Mouse (Mus musculus) embryonic facial prominence, embryonic 12.5 days (tissue): ENCODE measurements around the gene Pdia6. TPM values are rescaled to one million over a fixed set of nuclear protein-coding genes. Genes with fewer than 3 reads are reported as not detected.

Source experiments
- ATAC-seq: fragments of 200-750 bp; cut with Nextera tagmentation; 2 replicates; pipeline ENCODE4 v1.8.0; 2017; ENCODE audit not compliant: insufficient number of reproducible peaks, insufficient read depth, low FRiP score, low TSS enrichment
- H3K27ac ChIP-seq: fragments of 300-500 bp; sonication (generic); 2 replicates; pipeline ENCODE4 v1.5.1; 2016; ENCODE audit warnings: mild to moderate bottlenecking
- H3K27me3 ChIP-seq: fragments of 300-500 bp; sonication (generic); 2 replicates; pipeline ENCODE4 v1.6.1; 2016; ENCODE audit warnings: mild to moderate bottlenecking, moderate library complexity
- H3K36me3 ChIP-seq: fragments of 300-500 bp; sonication (generic); 2 replicates; pipeline ENCODE4 v1.6.1; 2016; ENCODE audit warnings: mild to moderate bottlenecking
- H3K4me1 ChIP-seq: fragments of 300-500 bp; sonication (generic); 2 replicates; pipeline ENCODE4 v1.6.1; 2016
- H3K4me2 ChIP-seq: fragments of 300-500 bp; sonication (generic); replicated peaks from 2 replicates; pipeline ENCODE4 v1.6.1; 2016; ENCODE audit warnings: mild to moderate bottlenecking, moderate library complexity
- H3K4me3 ChIP-seq: fragments of 300-500 bp; sonication (generic); 2 replicates; pipeline ENCODE4 v1.5.1; 2016; ENCODE audit warnings: mild to moderate bottlenecking
- H3K9ac ChIP-seq: fragments of 300-500 bp; sonication (generic); 2 replicates; pipeline ENCODE4 v1.6.1; 2016; ENCODE audit warnings: mild to moderate bottlenecking, moderate library complexity
- H3K9me3 ChIP-seq: fragments of 300-500 bp; sonication (generic); 2 replicates; pipeline ENCODE4 v1.6.1; 2016; ENCODE audit warnings: mild to moderate bottlenecking, moderate library complexity
- WGBS: fragments of 180-500 bp; shearing (Covaris S2); methylation state at CpG from one replicate; pipeline ENCODE4 v1.1.7; 2016; 5-methylcytosine and 5-hydroxymethylcytosine counted together
- polyA plus RNA-seq: library from polyadenylated mRNA; unstranded; fragments of >200 nt; fragmentation: Nextera tagmentation; extraction: Ambion mirVana; gene quantifications from 2 replicates; pipeline ENCODE4 v1.2.1, GENCODE M21; 2016

Pdia6 gene
- polyA plus RNA-seq, 1 experiment from 2014 or later = 637 TPM

GRCm38 (mm10) chr12:17308246-17308645 lies 41.9 kb downstream of the Pdia6 start:
- no peak overlapping the region for H3K4me2 ChIP-seq
- 0 out of 2 replicates have a peak, but pooled peaks cover 3% of the 10 kb centered on the region for H3K4me1 ChIP-seq
- no peak overlapping the region for H3K4me3 ChIP-seq
- H3K27ac ChIP-seq = no peak overlapping the region
- WGBS = 41% methylated on average over 4 of the region's 4 CpGs
- H3K36me3 ChIP-seq = no peaks in the 10 kb centered on the region
- H3K9ac ChIP-seq = no peak overlapping the region
- no peaks in the 10 kb centered on the region for H3K9me3 ChIP-seq
- ATAC-seq = no peak
- no peaks in the 10 kb centered on the region for H3K27me3 ChIP-seq

GRCm38 (mm10) chr12:17310852-17311839 lies 44.8 kb downstream of the Pdia6 start:
- H3K27ac ChIP-seq = no peak overlapping the region
- no peak overlapping the region for H3K9ac ChIP-seq
- H3K36me3 ChIP-seq = no peaks in the 10 kb centered on the region
- WGBS = 61% methylated on average over 16 of the region's 16 CpGs
- no peaks in the 10 kb centered on the region for H3K27me3 ChIP-seq
- ATAC-seq = no peak
- H3K4me1 ChIP-seq = 0 out of 2 replicates have a peak, but pooled peaks cover 3% of the 10 kb centered on the region
- H3K4me3 ChIP-seq = no peak overlapping the region
- no peak overlapping the region for H3K4me2 ChIP-seq
- no peaks in the 10 kb centered on the region for H3K9me3 ChIP-seq

GRCm38 (mm10) chr12:17316096-17316495 lies 49.8 kb downstream of the Pdia6 start:
- Histone ChIP-seq H3K4me1 (no peaks in the 10 kb centered on the region), H3K27ac (no peak overlapping the region), H3K36me3 (no peaks in the 10 kb centered on the region), H3K27me3 (no peaks in the 10 kb centered on the region), H3K4me3 (no peak overlapping the region), H3K9me3 (no peaks in the 10 kb centered on the region), H3K9ac (no peak overlapping the region), H3K4me2 (no peak overlapping the region)
- no peak for ATAC-seq
- WGBS = 87% methylated on average over 5 of the region's 5 CpGs

GRCm38 (mm10) chr12:17317970-17318369 lies 51.6 kb downstream of the Pdia6 start:
- Histone ChIP-seq H3K27me3 (peaks cover 6% of the 10 kb centered on the region), H3K4me1 (no peaks in the 10 kb centered on the region), H3K9me3 (no peaks in the 10 kb centered on the region), H3K27ac (no peak overlapping the region), H3K9ac (no peak overlapping the region), H3K4me2 (no peak overlapping the region), H3K36me3 (no peaks in the 10 kb centered on the region), H3K4me3 (no peak overlapping the region)
- 62% methylated on average over 4 of the region's 4 CpGs for WGBS
- no peak for ATAC-seq

- Histone ChIP-seq H3K4me2 (no peak overlapping the region), H3K27ac (no peak overlapping the region), H3K9me3 (no peaks in the 10 kb centered on the region), H3K4me1 (no peaks in the 10 kb centered on the region), H3K27me3 (peaks cover 11% of the 10 kb centered on the region), H3K9ac (no peak overlapping the region), H3K36me3 (no peaks in the 10 kb centered on the region), H3K4me3 (no peak overlapping the region)
- WGBS = 61% methylated on average over 3 of the region's 3 CpGs
- no peak for ATAC-seq
These were observed 52.1 kb downstream of the Pdia6 start for GRCm38 (mm10) chr12:17318453-17318852.

- Histone ChIP-seq H3K4me3 (peak overlapping the region; percentile 44), H3K36me3 (no peaks in the 10 kb centered on the region), H3K4me1 (no peaks in the 10 kb centered on the region), H3K27ac (no peak overlapping the region), H3K9ac (peak overlapping the region; percentile 28), H3K27me3 (peaks cover 43% of the 10 kb centered on the region), H3K9me3 (no peaks in the 10 kb centered on the region), H3K4me2 (peak overlapping the region; percentile 79)
- ATAC-seq = no peak; the same call in 1 of the 2 replicates
- WGBS = 5% methylated on average over 51 of the region's 51 CpGs
These were observed 58.5 kb downstream of the Pdia6 start for GRCm38 (mm10) chr12:17324549-17325470.

- H3K4me3 ChIP-seq = no peak within 1 kb of the TSS
- H3K4me2 ChIP-seq = no peak within 1 kb of the TSS
- ATAC-seq = no peak
- H3K27me3 ChIP-seq = peaks cover 24% of the 10 kb centered on the region
- 63% methylated on average over 3 of the region's 3 CpGs for WGBS
- H3K9ac ChIP-seq = no peak within 1 kb of the TSS
- no peak within 1 kb of the TSS for H3K27ac ChIP-seq
- H3K9me3 ChIP-seq = no peaks in the 10 kb centered on the region
- H3K36me3 ChIP-seq = no peaks in the 10 kb centered on the region
- no peaks in the 10 kb centered on the region for H3K4me1 ChIP-seq
These were observed 62.9 kb downstream of the Pdia6 start, which contains the start of gene Atp6v1c2 for GRCm38 (mm10) chr12:17329259-17329658. TSS of gene Atp6v1c2 (minus strand) at chr12:17329359.

- 33% methylated on average over 1 of the region's 1 CpGs for WGBS
- H3K4me1 ChIP-seq = no peaks in the 10 kb centered on the region
- H3K9me3 ChIP-seq = no peaks in the 10 kb centered on the region
- H3K27ac ChIP-seq = no peak overlapping the region
- H3K27me3 ChIP-seq = no peaks in the 10 kb centered on the region
- no peak overlapping the region for H3K4me3 ChIP-seq
- no peak overlapping the region for H3K9ac ChIP-seq
- no peak for ATAC-seq
- no peak overlapping the region for H3K4me2 ChIP-seq
- H3K36me3 ChIP-seq = no peaks in the 10 kb centered on the region
These were observed 67.1 kb downstream of the Pdia6 start for GRCm38 (mm10) chr12:17333459-17333858.

Other genes with a start within 250 kb of the Pdia6 start
- gene Kcnf1, start 89.7 kb upstream of the Pdia6 start, polyA plus RNA-seq = 0.65 and 0.85 TPM in 2 replicates
- gene Atp6v1c2, start 62.8 kb downstream of the Pdia6 start, polyA plus RNA-seq = 0.78 and 0.83 TPM in 2 replicates
- gene Nol10, start 81.9 kb downstream of the Pdia6 start, polyA plus RNA-seq = 30.2 and 35.4 TPM in 2 replicates